Mouse (Mus musculus): Measurements from ENCODE around the gene Mrtfb. TPM values are rescaled to one million over a fixed set of nuclear protein-coding genes. Genes with fewer than 3 reads are reported as not detected.

Gene Mrtfb
- polyA plus RNA-seq, 1 experiment from 2014 or later, result 9.9 TPM

- 24% methylated on average over 11 of the region's 11 CpGs for WGBS
- Histone ChIP-seq H3K36me3 (no peaks in the 10 kb centered on the region), H3K27me3 (replicated peaks) (no peaks in the 10 kb centered on the region), H3K9me3 (replicated peaks) (no peaks in the 10 kb centered on the region), H3K4me2 (peak overlapping the region; percentile 17; the same call in 1 of the 2 replicates), H3K27ac (replicated peaks) (0 out of 2 replicates have a peak overlapping the region, but pooled peaks have one; percentile 34), H3K4me1 (peaks cover 16% of the 10 kb centered on the region), H3K4me3 (replicated peaks) (no peak overlapping the region), H3K9ac (replicated peaks) (no peak overlapping the region)
- ATAC-seq (ENCODE audit: low FRiP score), result peak; percentile 82
Measured at GRCm38 (mm10) chr16:13371740-13372287, 115.5 kb downstream of the Mrtfb start.

- no peaks in the 10 kb centered on the region for H3K27me3 ChIP-seq (replicated peaks)
- no peak overlapping the region for H3K4me2 ChIP-seq
- H3K36me3 ChIP-seq, result no peaks in the 10 kb centered on the region
- no peak overlapping the region for H3K27ac ChIP-seq (replicated peaks)
- peaks cover 9% of the 10 kb centered on the region for H3K4me1 ChIP-seq
- 85% methylated on average over 8 of the region's 8 CpGs for WGBS
- no peak overlapping the region for H3K9ac ChIP-seq (replicated peaks)
- H3K4me3 ChIP-seq (replicated peaks), result no peak overlapping the region
- ATAC-seq (ENCODE audit: low FRiP score), result no peak
- H3K9me3 ChIP-seq (replicated peaks), result no peaks in the 10 kb centered on the region
Measured at GRCm38 (mm10) chr16:13372899-13373533, 116.7 kb downstream of the Mrtfb start.

- no peak overlapping the region for H3K4me2 ChIP-seq
- 93% methylated on average over 7 of the region's 7 CpGs for WGBS
Measured at GRCm38 (mm10) chr16:13376947-13377486, 120.7 kb downstream of the Mrtfb start.

GRCm38 (mm10) chr16:13378157-13378556 lies 121.9 kb downstream of the Mrtfb start:
- Histone ChIP-seq H3K9ac (replicated peaks) (no peak overlapping the region), H3K27me3 (replicated peaks) (no peaks in the 10 kb centered on the region), H3K4me3 (replicated peaks) (no peak overlapping the region), H3K4me2 (no peak overlapping the region), H3K4me1 (peaks cover 2% of the 10 kb centered on the region; the same call in 1 of the 2 replicates), H3K36me3 (no peaks in the 10 kb centered on the region), H3K9me3 (replicated peaks) (no peaks in the 10 kb centered on the region), H3K27ac (replicated peaks) (no peak overlapping the region)
- no peak for ATAC-seq (ENCODE audit: low FRiP score)
- WGBS, result 88% methylated on average over 5 of the region's 5 CpGs

More at GRCm38 (mm10) chr16:13376947-13377486, 120.7 kb downstream of the Mrtfb start:
- H3K9me3 ChIP-seq (replicated peaks), result no peaks in the 10 kb centered on the region
- H3K27ac ChIP-seq (replicated peaks), result no peak overlapping the region
- peaks cover 3% of the 10 kb centered on the region for H3K4me1 ChIP-seq
- no peaks in the 10 kb centered on the region for H3K36me3 ChIP-seq
- no peak overlapping the region for H3K4me3 ChIP-seq (replicated peaks)
- no peak overlapping the region for H3K9ac ChIP-seq (replicated peaks)
- ATAC-seq (ENCODE audit: low FRiP score), result no peak
- H3K27me3 ChIP-seq (replicated peaks), result no peaks in the 10 kb centered on the region

GRCm38 (mm10) chr16:13379865-13380264 lies 123.6 kb downstream of the Mrtfb start:
- H3K4me3 ChIP-seq (replicated peaks), result no peak overlapping the region
- H3K36me3 ChIP-seq, result 0 out of 2 replicates have a peak, but pooled peaks cover 15% of the 10 kb centered on the region
- no peak overlapping the region for H3K9ac ChIP-seq (replicated peaks)
- 90% methylated on average over 2 of the region's 2 CpGs for WGBS
- no peaks in the 10 kb centered on the region for H3K27me3 ChIP-seq (replicated peaks)
- no peak for ATAC-seq (ENCODE audit: low FRiP score)
- H3K4me1 ChIP-seq, result no peaks in the 10 kb centered on the region
- H3K4me2 ChIP-seq, result no peak overlapping the region
- H3K27ac ChIP-seq (replicated peaks), result no peak overlapping the region
- no peaks in the 10 kb centered on the region for H3K9me3 ChIP-seq (replicated peaks)

GRCm38 (mm10) chr16:13381771-13382170 lies 125.5 kb downstream of the Mrtfb start:
- Histone ChIP-seq H3K36me3 (peaks cover 31% of the 10 kb centered on the region), H3K9me3 (replicated peaks) (no peaks in the 10 kb centered on the region), H3K27ac (replicated peaks) (no peak overlapping the region), H3K27me3 (replicated peaks) (no peaks in the 10 kb centered on the region), H3K4me2 (no peak overlapping the region), H3K4me1 (no peaks in the 10 kb centered on the region), H3K9ac (replicated peaks) (no peak overlapping the region), H3K4me3 (replicated peaks) (no peak overlapping the region)
- 88% methylated on average over 2 of the region's 2 CpGs for WGBS
- ATAC-seq (ENCODE audit: low FRiP score), result no peak

- ATAC-seq (ENCODE audit: low FRiP score), result no peak
- no peaks in the 10 kb centered on the region for H3K9me3 ChIP-seq (replicated peaks)
- H3K4me2 ChIP-seq, result no peak overlapping the region
- H3K36me3 ChIP-seq, result peaks cover 54% of the 10 kb centered on the region
- no peak overlapping the region for H3K4me3 ChIP-seq (replicated peaks)
- 93% methylated on average over 4 of the region's 4 CpGs for WGBS
- no peak overlapping the region for H3K27ac ChIP-seq (replicated peaks)
- no peak overlapping the region for H3K9ac ChIP-seq (replicated peaks)
- no peaks in the 10 kb centered on the region for H3K4me1 ChIP-seq
- no peaks in the 10 kb centered on the region for H3K27me3 ChIP-seq (replicated peaks)
Measured at GRCm38 (mm10) chr16:13387306-13387705, 131.0 kb downstream of the Mrtfb start.

GRCm38 (mm10) chr16:13400375-13400774 lies 144.1 kb downstream of the Mrtfb start:
- no peaks in the 10 kb centered on the region for H3K27me3 ChIP-seq (replicated peaks)
- H3K9ac ChIP-seq (replicated peaks), result no peak overlapping the region
- H3K9me3 ChIP-seq (replicated peaks), result no peaks in the 10 kb centered on the region
- no peak for ATAC-seq (ENCODE audit: low FRiP score)
- 78% methylated on average over 2 of the region's 2 CpGs for WGBS
- H3K36me3 ChIP-seq, result peaks cover 77% of the 10 kb centered on the region
- H3K27ac ChIP-seq (replicated peaks), result no peak overlapping the region
- no peak overlapping the region for H3K4me3 ChIP-seq (replicated peaks)
- H3K4me2 ChIP-seq, result no peak overlapping the region
- no peaks in the 10 kb centered on the region for H3K4me1 ChIP-seq

- Histone ChIP-seq H3K27me3 (replicated peaks) (no peaks in the 10 kb centered on the region), H3K9ac (replicated peaks) (no peak overlapping the region), H3K4me1 (no peaks in the 10 kb centered on the region), H3K9me3 (replicated peaks) (no peaks in the 10 kb centered on the region), H3K4me3 (replicated peaks) (no peak overlapping the region), H3K36me3 (peaks cover 79% of the 10 kb centered on the region), H3K4me2 (no peak overlapping the region), H3K27ac (replicated peaks) (no peak overlapping the region)
- 53% methylated on average over 5 of the region's 5 CpGs for WGBS
- ATAC-seq (ENCODE audit: low FRiP score), result no peak
Measured at GRCm38 (mm10) chr16:13401591-13401990, 145.3 kb downstream of the Mrtfb start.

GRCm38 (mm10) chr16:13404656-13405055 lies 148.4 kb downstream of the Mrtfb start:
- Histone ChIP-seq H3K27ac (replicated peaks) (no peak overlapping the region), H3K27me3 (replicated peaks) (no peaks in the 10 kb centered on the region), H3K9me3 (replicated peaks) (no peaks in the 10 kb centered on the region), H3K4me2 (no peak overlapping the region), H3K36me3 (peaks cover 74% of the 10 kb centered on the region), H3K4me1 (no peaks in the 10 kb centered on the region), H3K9ac (replicated peaks) (no peak overlapping the region), H3K4me3 (replicated peaks) (no peak overlapping the region)
- 63% methylated on average over 6 of the region's 6 CpGs for WGBS
- no peak for ATAC-seq (ENCODE audit: low FRiP score)

- Histone ChIP-seq H3K9me3 (replicated peaks) (no peaks in the 10 kb centered on the region), H3K9ac (replicated peaks) (no peak overlapping the region), H3K4me1 (no peaks in the 10 kb centered on the region), H3K4me3 (replicated peaks) (no peak overlapping the region), H3K36me3 (peaks cover 71% of the 10 kb centered on the region), H3K4me2 (no peak overlapping the region), H3K27me3 (replicated peaks) (no peaks in the 10 kb centered on the region), H3K27ac (replicated peaks) (no peak overlapping the region)
- no peak for ATAC-seq (ENCODE audit: low FRiP score)
- WGBS, result 92% methylated on average over 2 of the region's 2 CpGs
Measured at GRCm38 (mm10) chr16:13405403-13405802, 149.1 kb downstream of the Mrtfb start.

- Histone ChIP-seq H3K36me3 (peaks cover 76% of the 10 kb centered on the region), H3K9ac (replicated peaks) (no peak overlapping the region), H3K4me1 (no peaks in the 10 kb centered on the region), H3K4me2 (no peak overlapping the region), H3K4me3 (replicated peaks) (no peak overlapping the region), H3K9me3 (replicated peaks) (no peaks in the 10 kb centered on the region), H3K27ac (replicated peaks) (no peak overlapping the region), H3K27me3 (replicated peaks) (no peaks in the 10 kb centered on the region)
- peak; percentile 79 for ATAC-seq (ENCODE audit: low FRiP score)
- WGBS, result 77% methylated on average over 4 of the region's 4 CpGs
Measured at GRCm38 (mm10) chr16:13409530-13410163, 153.4 kb downstream of the Mrtfb start.

Measured in neural tube, embryonic 15.5 days (tissue).